Mouse (Mus musculus): ENCODE data around the gene Adgrv1.

Gene Adgrv1

GRCm38 (mm10) chr13:81072214-81072613 is 560.7 kb downstream of the Adgrv1 start:
- DNase-seq (ENCODE audit: low read depth, low spot score): no peak

DNA sequence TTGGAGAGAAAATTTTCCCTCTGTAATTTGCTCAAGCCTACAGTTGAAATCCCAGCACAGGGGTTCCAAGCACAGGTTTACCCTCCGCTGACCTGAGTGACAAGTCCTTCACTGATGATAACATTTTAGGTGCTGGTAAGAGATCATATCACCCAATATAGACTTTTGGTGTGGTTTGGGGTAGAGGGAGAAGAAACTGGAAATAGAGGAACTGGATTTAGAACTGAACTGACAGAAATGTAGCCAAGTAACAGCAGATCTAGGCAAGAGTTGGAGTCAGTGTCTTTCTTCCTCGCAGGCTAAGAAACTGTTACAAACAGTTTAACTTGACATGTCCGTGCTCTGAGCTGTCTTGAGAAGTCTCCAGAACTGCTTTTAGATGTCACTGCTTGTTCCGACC is 581.5 kb downstream of the Adgrv1 start:
- DNase-seq (ENCODE audit: low read depth, low spot score): no peak

- DNase-seq (ENCODE audit: low read depth, low spot score): no peak
Measured at GRCm38 (mm10) chr13:81050911-81051310, 582.0 kb downstream of the Adgrv1 start.

DNA sequence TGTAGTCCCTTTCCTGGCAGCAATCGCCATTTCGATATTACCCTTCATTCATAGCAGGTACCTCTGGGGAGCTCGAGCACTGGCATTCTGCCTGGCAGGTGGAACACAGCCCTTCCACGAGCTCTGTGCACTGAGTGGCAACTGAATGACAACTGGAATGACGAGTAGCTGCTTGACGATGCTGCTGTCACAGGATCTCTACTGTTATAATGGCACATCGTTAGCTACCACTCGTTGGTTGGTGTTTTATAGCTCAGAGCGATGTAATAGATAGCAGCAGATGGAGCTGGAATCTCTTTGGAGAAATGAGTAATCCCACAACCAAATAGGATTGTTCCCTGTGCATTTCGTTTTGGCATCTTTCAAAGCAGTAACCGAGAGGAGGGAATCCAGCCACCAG is 587.6 kb downstream of the Adgrv1 start:
- DNase-seq (ENCODE audit: low read depth, low spot score): no peak

Measured in ZHBTc4 (cell line).